Mouse (Mus musculus): ENCODE data around the gene Cfap46. TPM values are rescaled to one million over a fixed set of nuclear protein-coding genes. Genes with fewer than 3 reads are reported as not detected.

Gene Cfap46
- polyA plus RNA-seq, 1 experiment: 1.0 TPM

DNA sequence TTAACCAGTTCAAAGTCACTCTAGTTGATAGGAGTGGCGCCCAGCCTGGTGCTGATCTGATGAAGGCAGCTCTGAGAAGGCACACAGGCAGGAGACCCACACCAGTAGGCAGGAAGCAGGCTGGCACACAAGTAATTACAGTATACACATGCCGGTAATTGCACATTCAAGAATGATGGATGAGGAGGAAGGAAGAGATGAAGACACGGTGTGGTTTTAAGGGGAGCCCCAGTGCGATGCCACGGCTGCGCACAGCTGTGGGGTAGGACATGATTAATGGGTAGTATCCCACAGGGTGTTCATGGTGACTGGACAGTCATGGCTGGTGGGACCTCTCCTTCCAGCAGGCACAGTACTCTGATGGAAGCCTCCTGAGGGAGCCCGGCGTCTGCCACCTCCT is 117.1 kb downstream of the Cfap46 start:
- Histone ChIP-seq H3K4me3 (ENCODE audit: low read depth, low read length) (no peak overlapping the region), H3K9ac (ENCODE audit: low read depth, poor library complexity, severe bottlenecking) (no peak overlapping the region), H3K9me3 (replicated peaks; ENCODE audit: control insufficient read depth, insufficient read depth, low read length, poor library complexity, severe bottlenecking) (no peaks in the 10 kb centered on the region), H3K27me3 (ENCODE audit: control insufficient read depth, insufficient read depth, low read length, poor library complexity, severe bottlenecking) (no peaks in the 10 kb centered on the region), H3K36me3 (ENCODE audit: control insufficient read depth, insufficient read depth, low read length, poor library complexity, severe bottlenecking) (no peaks in the 10 kb centered on the region), H3K4me1 (ENCODE audit: control insufficient read depth, insufficient read depth, low read length) (no peaks in the 10 kb centered on the region), H3K27ac (ENCODE audit: insufficient read depth, low read length) (no peak overlapping the region)
- no peak for TF ChIP-seq CTCF (IDR thresholded peaks at IDR 0.05; ENCODE audit: low read depth, low read length)
- TF ChIP-seq EP300 (IDR thresholded peaks at IDR 0.05; ENCODE audit: insufficient read depth, low read depth, low read length): no peak
- TF ChIP-seq POLR2A (IDR thresholded peaks at IDR 0.05; ENCODE audit: insufficient read depth, low read length): no peak

GRCm38 (mm10) chr7:139565998-139566397 is 117.6 kb downstream of the Cfap46 start:
- Histone ChIP-seq H3K9me3 (replicated peaks; ENCODE audit: control insufficient read depth, insufficient read depth, low read length, poor library complexity, severe bottlenecking) (no peaks in the 10 kb centered on the region), H3K36me3 (ENCODE audit: control insufficient read depth, insufficient read depth, low read length, poor library complexity, severe bottlenecking) (no peaks in the 10 kb centered on the region), H3K27ac (ENCODE audit: insufficient read depth, low read length) (no peak overlapping the region), H3K4me1 (ENCODE audit: control insufficient read depth, insufficient read depth, low read length) (no peaks in the 10 kb centered on the region), H3K4me3 (ENCODE audit: low read depth, low read length) (no peak overlapping the region), H3K27me3 (ENCODE audit: control insufficient read depth, insufficient read depth, low read length, poor library complexity, severe bottlenecking) (no peaks in the 10 kb centered on the region), H3K9ac (ENCODE audit: low read depth, poor library complexity, severe bottlenecking) (no peak overlapping the region)
- TF ChIP-seq POLR2A (IDR thresholded peaks at IDR 0.05; ENCODE audit: insufficient read depth, low read length) (no peak), CTCF (IDR thresholded peaks at IDR 0.05; ENCODE audit: low read depth, low read length) (no peak), EP300 (IDR thresholded peaks at IDR 0.05; ENCODE audit: insufficient read depth, low read depth, low read length) (no peak)

DNA sequence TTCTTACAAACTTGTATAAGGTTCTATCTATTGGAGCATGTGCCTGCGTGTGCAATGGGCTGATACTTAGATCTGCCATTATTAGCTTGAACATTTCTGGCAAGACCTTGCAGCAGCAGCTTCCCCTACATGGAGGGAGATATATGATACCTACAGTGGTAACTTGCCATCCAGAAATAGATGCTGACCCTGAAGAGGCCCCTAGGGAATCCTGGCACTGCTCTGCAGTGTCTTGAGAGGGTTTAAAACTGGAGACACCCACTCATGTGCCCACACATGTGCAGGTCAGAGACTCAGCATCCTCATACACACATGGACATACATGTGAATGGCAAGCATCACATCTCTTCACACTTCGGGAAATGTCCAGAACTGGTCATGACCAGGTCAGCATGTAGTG is 119.5 kb downstream of the Cfap46 start:
- no peaks in the 10 kb centered on the region for H3K27me3 ChIP-seq (ENCODE audit: control insufficient read depth, insufficient read depth, low read length, poor library complexity, severe bottlenecking)
- H3K9me3 ChIP-seq (replicated peaks; ENCODE audit: control insufficient read depth, insufficient read depth, low read length, poor library complexity, severe bottlenecking): no peaks in the 10 kb centered on the region
- H3K27ac ChIP-seq (ENCODE audit: insufficient read depth, low read length): no peak overlapping the region
- no peak overlapping the region for H3K4me3 ChIP-seq (ENCODE audit: low read depth, low read length)
- TF ChIP-seq CTCF (IDR thresholded peaks at IDR 0.05; ENCODE audit: low read depth, low read length) (no peak), POLR2A (IDR thresholded peaks at IDR 0.05; ENCODE audit: insufficient read depth, low read length) (no peak), EP300 (IDR thresholded peaks at IDR 0.05; ENCODE audit: insufficient read depth, low read depth, low read length) (no peak)
- H3K36me3 ChIP-seq (ENCODE audit: control insufficient read depth, insufficient read depth, low read length, poor library complexity, severe bottlenecking): no peaks in the 10 kb centered on the region
- H3K4me1 ChIP-seq (ENCODE audit: control insufficient read depth, insufficient read depth, low read length): no peaks in the 10 kb centered on the region
- H3K9ac ChIP-seq (ENCODE audit: low read depth, poor library complexity, severe bottlenecking): no peak overlapping the region

- H3K9me3 ChIP-seq (replicated peaks; ENCODE audit: control insufficient read depth, insufficient read depth, low read length, poor library complexity, severe bottlenecking): no peaks in the 10 kb centered on the region
- no peaks in the 10 kb centered on the region for H3K36me3 ChIP-seq (ENCODE audit: control insufficient read depth, insufficient read depth, low read length, poor library complexity, severe bottlenecking)
- no peak for TF ChIP-seq POLR2A (IDR thresholded peaks at IDR 0.05; ENCODE audit: insufficient read depth, low read length)
- no peak for TF ChIP-seq CTCF (IDR thresholded peaks at IDR 0.05; ENCODE audit: low read depth, low read length)
- no peak for TF ChIP-seq EP300 (IDR thresholded peaks at IDR 0.05; ENCODE audit: insufficient read depth, low read depth, low read length)
- H3K9ac ChIP-seq (ENCODE audit: low read depth, poor library complexity, severe bottlenecking): no peak overlapping the region
- no peaks in the 10 kb centered on the region for H3K27me3 ChIP-seq (ENCODE audit: control insufficient read depth, insufficient read depth, low read length, poor library complexity, severe bottlenecking)
- no peaks in the 10 kb centered on the region for H3K4me1 ChIP-seq (ENCODE audit: control insufficient read depth, insufficient read depth, low read length)
- no peak overlapping the region for H3K27ac ChIP-seq (ENCODE audit: insufficient read depth, low read length)
- no peak overlapping the region for H3K4me3 ChIP-seq (ENCODE audit: low read depth, low read length)
Measured at GRCm38 (mm10) chr7:139563425-139563824, 120.2 kb downstream of the Cfap46 start.

DNA sequence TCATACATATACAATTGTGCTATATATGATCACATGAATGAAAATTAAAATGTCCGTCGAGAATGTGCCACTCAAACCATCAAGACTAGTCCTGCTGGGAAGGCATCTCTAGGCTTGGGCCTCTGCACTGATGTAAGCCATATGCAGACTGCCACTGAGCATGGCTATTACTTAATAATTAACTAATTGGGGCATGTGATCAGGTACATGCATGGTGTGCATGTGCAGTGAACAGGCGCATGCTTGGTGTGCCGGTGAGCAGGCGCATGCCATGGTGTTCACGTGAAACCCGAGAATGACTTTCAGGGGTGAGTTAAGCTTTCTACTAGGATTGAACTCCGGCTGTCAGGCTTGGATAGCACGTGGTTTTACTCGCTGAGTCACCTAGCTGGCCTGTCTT is 124.0 kb downstream of the Cfap46 start:
- no peak overlapping the region for H3K27ac ChIP-seq (ENCODE audit: insufficient read depth, low read length)
- no peaks in the 10 kb centered on the region for H3K4me1 ChIP-seq (ENCODE audit: control insufficient read depth, insufficient read depth, low read length)
- H3K4me3 ChIP-seq (ENCODE audit: low read depth, low read length): no peak overlapping the region
- H3K36me3 ChIP-seq (ENCODE audit: control insufficient read depth, insufficient read depth, low read length, poor library complexity, severe bottlenecking): no peaks in the 10 kb centered on the region
- TF ChIP-seq EP300 (IDR thresholded peaks at IDR 0.05; ENCODE audit: insufficient read depth, low read depth, low read length) (no peak), CTCF (IDR thresholded peaks at IDR 0.05; ENCODE audit: low read depth, low read length) (no peak), POLR2A (IDR thresholded peaks at IDR 0.05; ENCODE audit: insufficient read depth, low read length) (no peak)
- no peaks in the 10 kb centered on the region for H3K27me3 ChIP-seq (ENCODE audit: control insufficient read depth, insufficient read depth, low read length, poor library complexity, severe bottlenecking)
- H3K9ac ChIP-seq (ENCODE audit: low read depth, poor library complexity, severe bottlenecking): no peak overlapping the region
- no peaks in the 10 kb centered on the region for H3K9me3 ChIP-seq (replicated peaks; ENCODE audit: control insufficient read depth, insufficient read depth, low read length, poor library complexity, severe bottlenecking)

- Histone ChIP-seq H3K4me3 (ENCODE audit: low read depth, low read length) (no peak overlapping the region), H3K27ac (ENCODE audit: insufficient read depth, low read length) (no peak overlapping the region), H3K4me1 (ENCODE audit: control insufficient read depth, insufficient read depth, low read length) (no peaks in the 10 kb centered on the region), H3K9me3 (replicated peaks; ENCODE audit: control insufficient read depth, insufficient read depth, low read length, poor library complexity, severe bottlenecking) (no peaks in the 10 kb centered on the region), H3K27me3 (ENCODE audit: control insufficient read depth, insufficient read depth, low read length, poor library complexity, severe bottlenecking) (no peaks in the 10 kb centered on the region), H3K9ac (ENCODE audit: low read depth, poor library complexity, severe bottlenecking) (no peak overlapping the region), H3K36me3 (ENCODE audit: control insufficient read depth, insufficient read depth, low read length, poor library complexity, severe bottlenecking) (no peaks in the 10 kb centered on the region)
- TF ChIP-seq CTCF (IDR thresholded peaks at IDR 0.05; ENCODE audit: low read depth, low read length) (no peak), POLR2A (IDR thresholded peaks at IDR 0.05; ENCODE audit: insufficient read depth, low read length) (no peak), EP300 (IDR thresholded peaks at IDR 0.05; ENCODE audit: insufficient read depth, low read depth, low read length) (no peak)
Measured at GRCm38 (mm10) chr7:139556746-139557526, 126.7 kb downstream of the Cfap46 start.
